Mouse (Mus musculus): ENCODE measurements around the gene Tbck. TPM values are rescaled to one million over a fixed set of nuclear protein-coding genes. Genes with fewer than 3 reads are reported as not detected.

Gene Tbck
- polyA plus RNA-seq, 1 experiment from 2014 or later: 8.5 TPM

- WGBS: 94% methylated on average over 14 of the region's 15 CpGs
- H3K36me3 ChIP-seq (ENCODE audit: control insufficient read depth, insufficient read depth, low read length): peaks cover 8% of the 10 kb centered on the region
- DNase-seq (ENCODE audit: low spot score): no peak
- no peaks in the 10 kb centered on the region for H3K27me3 ChIP-seq (ENCODE audit: control insufficient read depth, insufficient read depth, low read length)
- H3K4me1 ChIP-seq (replicated peaks; ENCODE audit: control insufficient read depth, insufficient read depth): no peaks in the 10 kb centered on the region
- no peak for ATAC-seq (ENCODE audit: low FRiP score, low TSS enrichment)
- TF ChIP-seq EP300 (optimal IDR thresholded peaks at IDR 0.05) (no peak), CTCF (IDR thresholded peaks at IDR 0.05; ENCODE audit: low read depth) (no peak)
- H3K9ac ChIP-seq (ENCODE audit: low read length): no peak overlapping the region
- no peaks in the 10 kb centered on the region for H3K9me3 ChIP-seq (ENCODE audit: control insufficient read depth, low read length)
- H3K4me2 ChIP-seq (replicated peaks; ENCODE audit: low read depth): no peak overlapping the region
- H3K27ac ChIP-seq (replicated peaks): no peak overlapping the region
- no peak overlapping the region for H3K4me3 ChIP-seq (ENCODE audit: low read depth, low read length)
Measured at GRCm38 (mm10) chr3:132838656-132839417, 154.9 kb downstream of the Tbck start.

GRCm38 (mm10) chr3:132839516-132839915, 155.6 kb downstream of the Tbck start:
- ATAC-seq (ENCODE audit: low FRiP score, low TSS enrichment) (no peak), DNase-seq (ENCODE audit: low spot score) (no peak)
- Histone ChIP-seq H3K27ac (replicated peaks) (no peak overlapping the region), H3K27me3 (ENCODE audit: control insufficient read depth, insufficient read depth, low read length) (no peaks in the 10 kb centered on the region), H3K36me3 (ENCODE audit: control insufficient read depth, insufficient read depth, low read length) (peaks cover 8% of the 10 kb centered on the region), H3K4me3 (ENCODE audit: low read depth, low read length) (no peak overlapping the region), H3K4me1 (replicated peaks; ENCODE audit: control insufficient read depth, insufficient read depth) (no peaks in the 10 kb centered on the region), H3K9ac (ENCODE audit: low read length) (no peak overlapping the region), H3K9me3 (ENCODE audit: control insufficient read depth, low read length) (no peaks in the 10 kb centered on the region), H3K4me2 (replicated peaks; ENCODE audit: low read depth) (no peak overlapping the region)
- TF ChIP-seq EP300 (optimal IDR thresholded peaks at IDR 0.05): no peak
- no peak for TF ChIP-seq CTCF (IDR thresholded peaks at IDR 0.05; ENCODE audit: low read depth)
- WGBS: 83% methylated on average over 8 of the region's 8 CpGs

- 98% methylated on average over 6 of the region's 6 CpGs for WGBS
- H3K27ac ChIP-seq (replicated peaks): no peak overlapping the region
- no peak overlapping the region for H3K4me2 ChIP-seq (replicated peaks; ENCODE audit: low read depth)
- ATAC-seq (ENCODE audit: low FRiP score, low TSS enrichment) (no peak), DNase-seq (ENCODE audit: low spot score) (no peak)
- no peak overlapping the region for H3K4me3 ChIP-seq (ENCODE audit: low read depth, low read length)
- H3K4me1 ChIP-seq (replicated peaks; ENCODE audit: control insufficient read depth, insufficient read depth): no peaks in the 10 kb centered on the region
- peaks cover 8% of the 10 kb centered on the region for H3K36me3 ChIP-seq (ENCODE audit: control insufficient read depth, insufficient read depth, low read length)
- no peak for TF ChIP-seq EP300 (optimal IDR thresholded peaks at IDR 0.05)
- TF ChIP-seq CTCF (IDR thresholded peaks at IDR 0.05; ENCODE audit: low read depth): no peak
- H3K27me3 ChIP-seq (ENCODE audit: control insufficient read depth, insufficient read depth, low read length): no peaks in the 10 kb centered on the region
- H3K9ac ChIP-seq (ENCODE audit: low read length): no peak overlapping the region
- H3K9me3 ChIP-seq (ENCODE audit: control insufficient read depth, low read length): no peaks in the 10 kb centered on the region
Measured at GRCm38 (mm10) chr3:132842676-132843075, 158.7 kb downstream of the Tbck start.

GRCm38 (mm10) chr3:132849669-132850068, 165.7 kb downstream of the Tbck start:
- WGBS: 71% methylated on average over 7 of the region's 7 CpGs
- ATAC-seq (ENCODE audit: low FRiP score, low TSS enrichment) (no peak), DNase-seq (ENCODE audit: low spot score) (no peak)
- Histone ChIP-seq H3K4me1 (replicated peaks; ENCODE audit: control insufficient read depth, insufficient read depth) (no peaks in the 10 kb centered on the region), H3K9ac (ENCODE audit: low read length) (no peak overlapping the region), H3K9me3 (ENCODE audit: control insufficient read depth, low read length) (no peaks in the 10 kb centered on the region), H3K27me3 (ENCODE audit: control insufficient read depth, insufficient read depth, low read length) (no peaks in the 10 kb centered on the region), H3K4me3 (ENCODE audit: low read depth, low read length) (no peak overlapping the region), H3K27ac (replicated peaks) (no peak overlapping the region), H3K4me2 (replicated peaks; ENCODE audit: low read depth) (no peak overlapping the region), H3K36me3 (ENCODE audit: control insufficient read depth, insufficient read depth, low read length) (no peaks in the 10 kb centered on the region)
- TF ChIP-seq CTCF (IDR thresholded peaks at IDR 0.05; ENCODE audit: low read depth): no peak
- no peak for TF ChIP-seq EP300 (optimal IDR thresholded peaks at IDR 0.05)

GRCm38 (mm10) chr3:132850431-132850830, 166.5 kb downstream of the Tbck start:
- TF ChIP-seq EP300 (optimal IDR thresholded peaks at IDR 0.05) (no peak), CTCF (IDR thresholded peaks at IDR 0.05; ENCODE audit: low read depth) (no peak)
- Histone ChIP-seq H3K36me3 (ENCODE audit: control insufficient read depth, insufficient read depth, low read length) (no peaks in the 10 kb centered on the region), H3K9ac (ENCODE audit: low read length) (no peak overlapping the region), H3K4me3 (ENCODE audit: low read depth, low read length) (no peak overlapping the region), H3K4me2 (replicated peaks; ENCODE audit: low read depth) (no peak overlapping the region), H3K9me3 (ENCODE audit: control insufficient read depth, low read length) (no peaks in the 10 kb centered on the region), H3K4me1 (replicated peaks; ENCODE audit: control insufficient read depth, insufficient read depth) (no peaks in the 10 kb centered on the region), H3K27me3 (ENCODE audit: control insufficient read depth, insufficient read depth, low read length) (no peaks in the 10 kb centered on the region), H3K27ac (replicated peaks) (no peak overlapping the region)
- 76% methylated on average over 2 of the region's 2 CpGs for WGBS
- ATAC-seq (ENCODE audit: low FRiP score, low TSS enrichment) (no peak), DNase-seq (ENCODE audit: low spot score) (no peak)

- H3K9me3 ChIP-seq (ENCODE audit: control insufficient read depth, low read length): no peaks in the 10 kb centered on the region
- DNase-seq (ENCODE audit: low spot score): no peak
- H3K9ac ChIP-seq (ENCODE audit: low read length): no peak overlapping the region
- H3K4me3 ChIP-seq (ENCODE audit: low read depth, low read length): no peak overlapping the region
- no peaks in the 10 kb centered on the region for H3K4me1 ChIP-seq (replicated peaks; ENCODE audit: control insufficient read depth, insufficient read depth)
- no peaks in the 10 kb centered on the region for H3K36me3 ChIP-seq (ENCODE audit: control insufficient read depth, insufficient read depth, low read length)
- TF ChIP-seq EP300 (optimal IDR thresholded peaks at IDR 0.05) (no peak), CTCF (IDR thresholded peaks at IDR 0.05; ENCODE audit: low read depth) (no peak)
- ATAC-seq (ENCODE audit: low FRiP score, low TSS enrichment): no peak
- no peaks in the 10 kb centered on the region for H3K27me3 ChIP-seq (ENCODE audit: control insufficient read depth, insufficient read depth, low read length)
- no peak overlapping the region for H3K4me2 ChIP-seq (replicated peaks; ENCODE audit: low read depth)
- no peak overlapping the region for H3K27ac ChIP-seq (replicated peaks)
- WGBS: 61% methylated on average over 1 of the region's 1 CpGs
Measured at GRCm38 (mm10) chr3:132851417-132851816, 167.5 kb downstream of the Tbck start.
